Mouse (Mus musculus) intestine, postnatal 0 days (tissue): Measurements from ENCODE around the gene Gm5269. TPM values are rescaled to one million over a fixed set of nuclear protein-coding genes. Genes with fewer than 3 reads are reported as not detected.

ENCODE experiments used
- ATAC-seq: fragments of 200-750 bp; cut with Nextera tagmentation; 2 replicates; pipeline ENCODE4 v1.8.0; 2017; ENCODE audit warnings: mild to moderate bottlenecking, moderate TSS enrichment, moderate library complexity
- H3K27ac ChIP-seq: fragments of 300-500 bp; sonication (generic); 2 replicates; pipeline ENCODE4 v1.5.1; 2014; ENCODE audit warnings: mild to moderate bottlenecking, low read depth, low read length, moderate library complexity
- H3K27me3 ChIP-seq: fragments of 300-500 bp; sonication (generic); replicated peaks from 2 replicates; pipeline ENCODE4 v1.6.1; 2014; ENCODE audit warnings: low read length, mixed read lengths; ENCODE audit not compliant: control insufficient read depth, insufficient read depth
- H3K36me3 ChIP-seq: fragments of 300-500 bp; sonication (generic); 2 replicates; pipeline ENCODE4 v1.6.1; 2014; ENCODE audit warnings: mild to moderate bottlenecking, moderate library complexity; ENCODE audit not compliant: control insufficient read depth, insufficient read depth
- H3K4me1 ChIP-seq: fragments of 300-500 bp; sonication (generic); replicated peaks from 2 replicates; pipeline ENCODE4 v1.6.1; 2014; ENCODE audit warnings: antibody characterized with exemption, low read length, mixed read lengths; ENCODE audit not compliant: control insufficient read depth, insufficient read depth
- H3K4me2 ChIP-seq: fragments of 300-500 bp; sonication (generic); replicated peaks from 2 replicates; pipeline ENCODE4 v1.6.1; 2014; ENCODE audit warnings: low read depth, mild to moderate bottlenecking, moderate library complexity
- H3K4me3 ChIP-seq: fragments of 300-500 bp; sonication (generic); 2 replicates; pipeline ENCODE4 v1.5.1; 2014; ENCODE audit warnings: low read depth, low read length
- H3K9ac ChIP-seq: fragments of 300-500 bp; sonication (generic); 2 replicates; pipeline ENCODE4 v1.6.1; 2014; ENCODE audit warnings: mild to moderate bottlenecking, low read depth, low read length
- H3K9me3 ChIP-seq: fragments of 300-500 bp; sonication (generic); 2 replicates; pipeline ENCODE4 v1.6.1; 2016; ENCODE audit warnings: mixed run types; ENCODE audit not compliant: control insufficient read depth
- CTCF ChIP-seq: sonication (generic); IDR thresholded peaks from 2 replicates; pipeline ENCODE4 v1.5.1; 2016; ENCODE audit warnings: low read depth, mild to moderate bottlenecking, control low read depth, antibody characterized with exemption, moderate library complexity
- WGBS: fragments of 180-500 bp; shearing (Covaris S2); extraction: QIAGEN DNeasy Blood & Tissue Kit; methylation state at CpG from one replicate; pipeline ENCODE4 v1.1.7; 2014; 5-methylcytosine and 5-hydroxymethylcytosine counted together
- polyA plus RNA-seq: library from polyadenylated mRNA; unstranded; fragments of >200 nt; fragmentation: Nextera tagmentation; extraction: Ambion mirVana; gene quantifications from 2 replicates; pipeline ENCODE4 v1.2.1, GENCODE M21; 2015

The Gm5269 gene
- polyA plus RNA-seq = not detected in 2 replicates

DNA sequence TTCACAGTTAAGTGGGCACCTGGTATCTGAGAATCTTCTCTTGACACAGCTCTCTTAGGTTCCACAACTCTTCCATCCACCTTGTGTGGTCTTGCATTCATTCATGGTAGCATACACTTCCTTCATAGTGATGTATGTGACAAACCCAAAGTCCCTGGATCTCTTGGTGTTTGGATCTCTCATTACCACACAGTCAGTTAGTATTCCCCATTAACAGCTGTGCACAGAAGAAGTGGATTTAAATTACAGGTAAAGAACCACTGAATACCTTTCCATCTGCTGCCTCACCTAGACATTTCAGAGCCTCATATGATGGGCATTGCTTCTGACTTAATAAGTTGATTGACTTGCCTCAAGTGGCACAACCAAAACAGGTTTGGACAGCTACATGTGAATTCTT is at the start of gene Gm5269:
Gm5269 (minus strand) TSS at position 101 of the 400 bp plus-strand sequence.
- Histone ChIP-seq H3K9ac (no peak within 1 kb of the TSS), H3K36me3 (no peaks in the 10 kb centered on the region), H3K4me3 (no peak within 1 kb of the TSS), H3K4me2 (no peak within 1 kb of the TSS), H3K4me1 (0 out of 2 replicates have a peak, but pooled peaks cover 3% of the 10 kb centered on the region), H3K27me3 (no peaks in the 10 kb centered on the region), H3K27ac (no peak within 1 kb of the TSS), H3K9me3 (no peaks in the 10 kb centered on the region)
- TF ChIP-seq CTCF = no peak
- no peak for ATAC-seq

DNA sequence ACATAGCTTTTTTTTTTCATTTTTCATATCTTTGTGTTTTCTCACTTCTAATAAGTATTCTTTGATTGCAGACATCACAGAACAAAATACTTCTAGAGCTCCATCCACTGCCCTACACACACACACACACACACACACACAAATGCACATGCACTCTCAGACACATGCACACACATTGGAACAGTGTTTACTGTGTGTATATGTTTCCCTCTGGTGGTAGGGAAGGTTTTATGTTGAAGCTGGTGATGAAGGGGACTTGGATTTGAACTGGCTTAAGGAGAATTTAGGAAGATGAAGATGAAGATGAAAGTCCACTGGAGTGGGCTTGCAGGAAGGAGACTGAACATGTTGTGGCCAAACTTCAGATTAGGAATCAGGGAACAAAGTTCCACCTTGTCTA is 41.1 kb upstream of the Gm5269 start:
- no peak overlapping the region for H3K9ac ChIP-seq
- TF ChIP-seq CTCF = peak; percentile 79
- no peaks in the 10 kb centered on the region for H3K36me3 ChIP-seq
- H3K4me1 ChIP-seq = no peaks in the 10 kb centered on the region
- H3K27me3 ChIP-seq = no peaks in the 10 kb centered on the region
- no peak overlapping the region for H3K27ac ChIP-seq
- no peaks in the 10 kb centered on the region for H3K9me3 ChIP-seq
- no peak for ATAC-seq
- H3K4me2 ChIP-seq = no peak overlapping the region
- no peak overlapping the region for H3K4me3 ChIP-seq

DNA sequence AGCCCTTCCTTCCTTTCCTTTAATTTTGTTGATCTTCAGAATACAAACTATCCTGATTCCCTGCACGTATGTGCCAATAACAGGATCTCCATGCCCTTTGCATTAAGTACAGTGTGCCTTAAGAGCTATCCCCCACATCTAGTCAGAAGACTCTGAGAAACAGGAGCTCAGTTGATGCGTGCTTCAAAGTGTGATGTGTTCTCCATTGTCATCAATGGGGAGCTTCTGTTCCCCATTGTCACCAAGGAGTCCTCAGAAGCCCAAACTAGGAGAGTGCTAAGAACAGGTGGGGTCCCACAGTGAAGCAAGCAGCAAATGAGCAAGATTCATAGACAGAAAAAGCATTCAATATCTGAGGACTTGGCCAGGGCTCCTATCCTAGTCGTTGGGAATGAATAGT is 36.8 kb upstream of the Gm5269 start:
- H3K4me3 ChIP-seq = no peak overlapping the region
- 59% methylated on average over 3 of the region's 3 CpGs for WGBS
- H3K4me2 ChIP-seq = no peak overlapping the region
- no peak overlapping the region for H3K27ac ChIP-seq
- H3K36me3 ChIP-seq = no peaks in the 10 kb centered on the region
- TF ChIP-seq CTCF = no peak
- H3K9me3 ChIP-seq = no peaks in the 10 kb centered on the region
- H3K9ac ChIP-seq = no peak overlapping the region
- no peaks in the 10 kb centered on the region for H3K27me3 ChIP-seq
- no peak for ATAC-seq
- H3K4me1 ChIP-seq = no peaks in the 10 kb centered on the region

DNA sequence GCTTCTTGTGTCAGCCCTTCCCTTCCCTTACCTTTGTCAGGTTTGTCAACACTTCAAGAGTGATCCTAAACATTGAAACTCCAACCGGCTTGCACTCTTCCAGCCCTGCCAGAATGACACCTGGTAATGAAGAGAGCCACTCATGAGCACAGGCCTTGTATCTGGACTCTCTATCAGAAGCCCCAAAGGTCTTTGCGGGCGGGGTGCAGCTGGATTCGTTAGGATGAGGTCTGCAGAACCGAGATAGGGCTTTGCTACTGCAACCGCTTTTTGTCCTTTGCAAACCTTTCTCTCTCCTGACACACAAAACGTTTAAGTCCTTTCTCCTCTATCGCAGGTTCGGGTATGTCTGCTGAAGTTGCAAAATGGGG is 36.3 kb upstream of the Gm5269 start, which contains the start of gene Slc40a1:
Slc40a1 (minus strand) TSS at position 131 of the 371 bp plus-strand sequence.
- Histone ChIP-seq H3K27ac (peak within 1 kb of the TSS; percentile 88), H3K27me3 (no peaks in the 10 kb centered on the region), H3K9me3 (no peaks in the 10 kb centered on the region), H3K36me3 (no peaks in the 10 kb centered on the region), H3K4me3 (peak within 1 kb of the TSS; percentile 76), H3K9ac (peak within 1 kb of the TSS; percentile 70), H3K4me2 (peak within 1 kb of the TSS; percentile 93), H3K4me1 (no peaks in the 10 kb centered on the region)
- ATAC-seq = no peak
- no peak for TF ChIP-seq CTCF
- WGBS = 30% methylated on average over 9 of the region's 9 CpGs

DNA sequence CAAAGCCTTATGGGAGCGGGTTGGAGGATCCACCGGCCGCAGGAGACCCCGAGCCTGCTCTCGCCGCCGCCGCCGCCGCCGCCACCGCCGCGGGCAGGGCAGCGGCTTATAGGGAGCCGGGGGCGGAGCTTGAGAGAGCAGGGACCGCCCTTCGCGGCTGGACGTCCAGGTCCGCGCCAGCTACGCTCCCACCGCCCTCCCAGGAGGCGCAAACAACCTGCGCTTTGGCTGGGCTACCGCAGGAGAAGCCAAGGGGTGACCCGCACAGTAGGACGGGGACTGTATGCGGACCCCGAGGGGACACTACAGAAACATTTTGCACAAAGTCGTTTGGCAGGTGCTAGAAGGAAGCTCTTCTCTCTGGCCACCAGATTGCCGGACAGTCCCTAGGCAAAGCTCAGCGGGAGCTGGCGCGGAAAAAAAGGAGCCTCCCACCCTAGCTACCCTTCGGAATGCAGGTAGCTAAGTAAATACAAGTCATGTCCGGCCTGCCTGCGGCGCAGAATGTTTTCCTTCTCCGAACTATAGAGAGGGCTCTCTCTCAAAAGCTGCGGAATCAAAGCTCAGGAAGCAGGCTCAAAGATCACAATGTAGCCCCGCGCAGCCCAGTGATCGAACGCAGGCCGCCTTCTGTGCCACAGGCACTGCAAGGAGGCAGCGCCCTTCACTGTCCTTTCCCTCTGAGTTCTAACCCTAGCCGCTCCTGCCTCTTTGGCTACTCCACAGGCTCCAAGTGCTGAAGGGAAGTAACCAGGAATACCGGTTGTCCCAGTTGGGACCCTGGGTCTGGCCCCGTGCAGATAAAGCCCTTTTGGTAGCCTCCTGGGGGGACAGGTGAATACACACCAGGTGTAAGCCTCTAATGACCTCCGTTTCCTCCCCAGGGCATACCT is 35.7 kb upstream of the Gm5269 start:
- under 1% methylated on average over 53 of the region's 53 CpGs for WGBS
- ATAC-seq = peak; percentile 90
- Histone ChIP-seq H3K4me1 (no peaks in the 10 kb centered on the region), H3K27ac (peak overlapping the region; percentile 88), H3K9me3 (no peaks in the 10 kb centered on the region), H3K9ac (peak overlapping the region; percentile 70), H3K4me3 (peak overlapping the region; percentile 76), H3K27me3 (no peaks in the 10 kb centered on the region), H3K36me3 (no peaks in the 10 kb centered on the region), H3K4me2 (peak overlapping the region; percentile 93)
- peak; percentile 35 for TF ChIP-seq CTCF

DNA sequence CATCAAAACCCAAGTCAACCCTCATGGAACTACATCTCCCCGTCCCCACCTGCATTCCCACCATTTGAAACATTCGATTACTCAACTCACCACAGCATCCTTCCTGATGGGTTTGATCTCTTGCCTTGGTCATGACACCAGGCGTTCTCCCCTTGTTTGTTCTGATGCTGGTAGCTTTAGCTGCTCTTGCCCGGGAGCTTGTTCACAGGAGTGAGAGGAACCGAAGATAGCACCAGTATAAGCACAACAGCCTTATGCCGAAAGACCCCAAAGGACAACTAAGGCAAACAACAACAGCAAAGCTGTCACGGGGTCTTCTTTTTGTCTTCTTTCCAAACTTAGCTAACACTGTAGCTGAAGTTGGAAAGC is 35.0 kb upstream of the Gm5269 start:
- peak overlapping the region; percentile 88 for H3K27ac ChIP-seq
- H3K4me3 ChIP-seq = peak overlapping the region; percentile 76
- no peaks in the 10 kb centered on the region for H3K9me3 ChIP-seq
- H3K36me3 ChIP-seq = no peaks in the 10 kb centered on the region
- no peak for ATAC-seq
- 2% methylated on average over 7 of the region's 7 CpGs for WGBS
- H3K27me3 ChIP-seq = no peaks in the 10 kb centered on the region
- TF ChIP-seq CTCF = no peak
- H3K9ac ChIP-seq = peak overlapping the region; percentile 70
- no peaks in the 10 kb centered on the region for H3K4me1 ChIP-seq
- peak overlapping the region; percentile 93 for H3K4me2 ChIP-seq
